In the genomic region with DNA sequence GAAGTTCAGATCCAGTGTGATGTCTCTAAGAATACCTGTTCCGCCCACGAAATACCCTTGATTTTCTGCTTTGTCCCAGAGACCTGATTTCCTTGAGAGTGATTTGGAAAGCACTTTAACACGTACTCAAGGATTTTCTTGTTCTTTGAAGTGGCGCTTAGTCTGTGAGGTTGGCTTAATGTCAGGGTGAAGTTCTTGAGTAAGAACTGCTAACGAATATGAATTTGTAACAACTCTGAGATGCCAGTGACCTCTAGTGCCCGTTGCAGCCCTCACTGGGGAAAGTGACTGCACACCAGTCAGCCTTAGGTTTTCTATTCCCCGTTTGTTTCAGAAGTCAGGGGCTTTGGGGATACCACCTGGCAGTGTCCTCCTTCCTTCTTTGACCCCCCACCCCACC, we compare ENCODE assay signal across 10 mouse cellular contexts.
DNase-seq lines count a peak whose midpoint lies in the region; ATAC-seq and TF ChIP-seq lines count a peak whose summit lies in the region.
"Had no signal": no experiment of that assay in that cellular context is flagged by ENCODE, and none has a peak within 500 bp of the region (broad histone marks: within the 10 kb centered on the region; RNA-seq: fewer than 3 reads in every experiment).

No protein-coding gene starts in this region.

- H3K9ac ChIP-seq in liver, embryonic 12.5 days: no peak overlapping the region
- H3K9ac ChIP-seq: forebrain, postnatal 0 days had no signal

- no peak for ATAC-seq in liver, embryonic 12.5 days

- no peak overlapping the region for H3K4me3 ChIP-seq in gastrocnemius, adult 2 months
- no peak overlapping the region for H3K4me3 ChIP-seq in liver, embryonic 12.5 days

- no peaks in the 10 kb centered on the region for H3K27me3 ChIP-seq in liver, embryonic 12.5 days (replicated peaks)

- peaks cover 62% of the 10 kb centered on the region for H3K4me1 ChIP-seq in liver, embryonic 12.5 days

- intact Hi-C loops in gastrocnemius, adult 2 months (cut with DNase I): loop anchor here (2.0 kb wide), 1 partner anchor 69 kb away; a partner anchor contains a TSS
- intact Hi-C loops in left cerebral cortex, postnatal 36 days (cut with DNase I): loop anchor here (2.0 kb wide), 1 partner anchor 69 kb away; a partner anchor contains a TSS

- H3K9me3 ChIP-seq in liver, embryonic 12.5 days (replicated peaks): no peaks in the 10 kb centered on the region

- 65% methylated on average over 7 of the region's 7 CpGs for WGBS in liver, embryonic 12.5 days (ENCODE audit: insufficient replicate concordance)

- no peak overlapping the region for H3K4me2 ChIP-seq in liver, embryonic 12.5 days

- no peaks in the 10 kb centered on the region for H3K36me3 ChIP-seq in liver, embryonic 12.5 days

- H3K27ac ChIP-seq in gastrocnemius, adult 2 months: no peak overlapping the region
- 0 out of 2 replicates have a peak overlapping the region, but pooled peaks have one; percentile 2 for H3K27ac ChIP-seq in liver, embryonic 12.5 days
- H3K27ac ChIP-seq: hindbrain, postnatal 0 days had no signal

- DNase-seq in gastrocnemius, adult 2 months: peak; percentile 35
- DNase-seq in gastrocnemius, adult 18-20 months (ENCODE audit: low spot score): no peak
- no peak for DNase-seq in liver
- DNase-seq in kidney, postnatal 25 days: peak; percentile 27 to 57
- DNase-seq in lung, postnatal 36 days: peak; percentile 82
- DNase-seq in left cerebral cortex, postnatal 36 days (ENCODE audit: low spot score in 2 of 2): no peak
- no peak for DNase-seq in layer of hippocampus, postnatal 10 days (ENCODE audit: low spot score in 2 of 2)

- peak; percentile 24; the same call in 1 of the 2 replicates for TF ChIP-seq CTCF in gastrocnemius, adult 2 months (IDR thresholded peaks at IDR 0.05)

Comparison
In these comparisons a context has a peak if more than half of its experiments do, and no peak if none do; other contexts are left out.
1. DNase-seq: peak in gastrocnemius, adult 2 months (single experiment), kidney, postnatal 25 days (2 of 2) and lung, postnatal 36 days (single experiment); none in gastrocnemius, adult 18-20 months (single experiment), liver (single experiment), left cerebral cortex, postnatal 36 days (0 of 2) and layer of hippocampus, postnatal 10 days (0 of 2).